Mouse (Mus musculus) macrophage (primary cell): ENCODE results near the gene Mtch1. TPM values are rescaled to one million over a fixed set of nuclear protein-coding genes. Genes with fewer than 3 reads are reported as not detected.
"Not testable (repeated sequence)": the region's sequence is repeated elsewhere in the genome, so short reads cannot be mapped to it uniquely, and the experiment has no call there.

ENCODE experiments used
- H3K27ac ChIP-seq: fragments of 350-480 bp; formaldehyde crosslinking; 2 replicates; pipeline ENCODE4 v1.9.0; 2021
- H3K36me3 ChIP-seq: fragments of 350-480 bp; formaldehyde crosslinking; 2 replicates; pipeline ENCODE4 v1.9.0; 2021; ENCODE audit errors: inconsistent target
- H3K4me3 ChIP-seq: fragments of 350-480 bp; formaldehyde crosslinking; 2 replicates; pipeline ENCODE4 v1.9.0; 2021; ENCODE audit errors: inconsistent target
- H3K79me2 ChIP-seq: fragments of 350-480 bp; formaldehyde crosslinking; 2 replicates; pipeline ENCODE4 v1.9.0; 2021; ENCODE audit errors: inconsistent target
- WGBS: methylation state at CpG from one replicate; pipeline ENCODE4 v1.1.7; 2026; ENCODE audit warnings: inconsistent platforms; ENCODE audit not compliant: missing documents; 5-methylcytosine and 5-hydroxymethylcytosine counted together
- polyA plus RNA-seq: library from polyadenylated mRNA; stranded (reverse); fragments of 250-400 nt; gene quantifications from 3 replicates; pipeline ENCODE4 v1.2.4, GENCODE M21; 2018; ENCODE audit warnings: inconsistent platforms

The Mtch1 gene
- polyA plus RNA-seq, 1 experiment from 2014 or later, result 107 TPM

GRCm38 (mm10) chr17:29332186-29332685, 15.5 kb downstream of the Mtch1 start:
- H3K36me3 ChIP-seq, result peaks cover 57% of the 10 kb centered on the region
- H3K27ac ChIP-seq, result no peak overlapping the region
- no peak overlapping the region for H3K4me3 ChIP-seq
- WGBS, result 92% methylated on average over 4 of the region's 4 CpGs
- H3K79me2 ChIP-seq, result no peaks in the 10 kb centered on the region

GRCm38 (mm10) chr17:29330671-29331410, 16.9 kb downstream of the Mtch1 start:
- Histone ChIP-seq H3K36me3 (peaks cover 43% of the 10 kb centered on the region), H3K27ac (no peak overlapping the region), H3K79me2 (no peaks in the 10 kb centered on the region), H3K4me3 (no peak overlapping the region)
- 86% methylated on average over 5 of the region's 5 CpGs for WGBS

DNA sequence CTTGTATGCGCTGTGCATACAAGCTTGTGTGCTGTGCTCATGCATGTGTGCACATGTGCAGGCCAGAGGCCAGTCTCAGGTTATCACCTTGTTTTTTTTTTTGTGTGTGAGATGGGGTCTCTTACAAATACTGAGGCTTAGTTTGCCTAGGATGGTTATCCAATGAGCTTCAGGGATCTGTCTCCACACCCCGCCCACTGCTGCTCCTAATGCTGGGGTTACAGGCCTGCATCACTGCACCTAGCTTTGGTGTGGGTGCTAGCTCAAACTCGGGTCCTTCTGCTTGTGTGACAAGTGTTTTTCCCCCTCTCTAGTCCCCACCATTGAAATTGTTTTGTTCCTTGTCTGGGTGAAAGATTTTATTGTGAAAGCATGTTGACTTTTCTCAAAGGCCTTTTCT, 17.5 kb downstream of the Mtch1 start:
- Histone ChIP-seq H3K36me3 (peaks cover 36% of the 10 kb centered on the region), H3K4me3 (no peak overlapping the region)
- 91% methylated on average over 3 of the region's 3 CpGs for WGBS

DNA sequence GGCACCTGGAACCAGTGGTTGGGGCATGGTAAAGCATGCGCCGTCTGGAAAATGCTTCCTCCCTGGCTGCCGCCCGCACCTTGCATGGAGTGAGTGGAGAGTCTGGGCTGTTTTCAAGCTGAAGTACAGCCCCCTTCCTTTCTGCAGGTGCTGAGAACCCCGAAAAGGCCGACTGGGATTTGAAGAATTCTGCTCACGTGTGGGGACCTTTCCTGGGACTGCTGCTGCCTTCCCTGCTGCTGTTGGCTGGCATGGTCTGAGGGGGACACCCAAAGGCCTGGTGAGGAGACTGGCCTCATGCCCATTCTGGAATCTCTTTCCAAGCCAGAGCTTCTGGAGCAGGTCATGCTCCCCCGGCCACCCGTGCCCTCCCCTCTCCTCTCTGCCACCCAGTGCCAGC, 20.0 kb downstream of the Mtch1 start:
- WGBS, result 89% methylated on average over 9 of the region's 9 CpGs
- Histone ChIP-seq H3K36me3 (peaks cover 17% of the 10 kb centered on the region), H3K79me2 (no peaks in the 10 kb centered on the region), H3K4me3 (no peak overlapping the region), H3K27ac (no peak overlapping the region)

More for the DNA sequence above, 17.5 kb downstream of the Mtch1 start:
- no peak overlapping the region for H3K27ac ChIP-seq
- H3K79me2 ChIP-seq, result no peaks in the 10 kb centered on the region

- no peak overlapping the region for H3K27ac ChIP-seq
- 75% methylated on average over 51 of the region's 52 CpGs for WGBS
Observed at GRCm38 (mm10) chr17:29326531-29327529, 20.9 kb downstream of the Mtch1 start.

DNA sequence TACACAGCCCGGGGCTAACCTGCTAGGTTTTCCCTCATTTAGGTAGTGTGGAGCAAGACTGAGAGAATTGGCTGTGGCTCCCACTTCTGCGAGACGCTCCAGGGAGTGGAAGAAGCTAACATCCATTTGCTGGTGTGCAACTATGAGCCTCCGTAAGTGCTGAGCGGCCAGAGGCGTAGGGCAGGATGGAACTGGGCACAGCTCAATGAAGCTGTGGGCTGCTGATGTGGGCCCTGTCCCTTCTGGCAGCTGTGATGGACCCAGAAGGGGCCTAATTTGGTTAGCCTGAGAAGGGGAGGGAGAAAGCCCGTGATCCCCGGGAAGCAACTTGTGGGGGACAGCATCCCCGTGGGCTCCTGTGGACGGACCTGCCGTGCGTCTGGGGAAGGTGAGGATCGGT, 21.9 kb downstream of the Mtch1 start:
- H3K4me3 ChIP-seq, result no peak overlapping the region
- no peaks in the 10 kb centered on the region for H3K36me3 ChIP-seq
- H3K27ac ChIP-seq, result no peak overlapping the region
- no peaks in the 10 kb centered on the region for H3K79me2 ChIP-seq
- 94% methylated on average over 13 of the region's 13 CpGs for WGBS

More at GRCm38 (mm10) chr17:29326531-29327529, 20.9 kb downstream of the Mtch1 start:
- no peaks in the 10 kb centered on the region for H3K79me2 ChIP-seq
- peaks cover 8% of the 10 kb centered on the region for H3K36me3 ChIP-seq
- H3K4me3 ChIP-seq, result no peak overlapping the region

DNA sequence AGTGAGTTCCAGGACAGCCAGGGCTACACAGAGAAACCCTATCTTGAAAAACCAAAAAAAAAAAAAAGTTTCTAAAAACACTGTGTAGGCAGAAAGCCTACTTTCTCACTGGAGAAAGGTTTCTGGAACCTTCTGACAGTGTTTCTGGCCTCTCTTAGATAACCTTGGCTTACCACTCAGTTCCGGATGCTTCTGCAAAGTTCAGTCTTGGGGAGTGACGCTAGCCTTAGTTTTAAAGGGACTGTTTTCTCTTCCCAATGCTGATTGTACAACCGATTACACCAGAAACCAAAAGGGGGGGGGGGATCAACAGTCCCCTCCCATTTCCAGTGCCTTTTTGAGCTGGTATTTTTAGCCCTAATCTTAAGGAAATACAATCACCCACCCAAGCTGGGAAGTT, 24.1 kb downstream of the Mtch1 start:
- Histone ChIP-seq H3K36me3 (no peaks in the 10 kb centered on the region), H3K27ac (no peak overlapping the region), H3K79me2 (no peaks in the 10 kb centered on the region), H3K4me3 (no peak overlapping the region)
- 93% methylated on average over 3 of the region's 3 CpGs for WGBS

GRCm38 (mm10) chr17:29322603-29322962, 25.2 kb downstream of the Mtch1 start:
- Histone ChIP-seq H3K27ac (no peak overlapping the region), H3K4me3 (no peak overlapping the region), H3K79me2 (no peaks in the 10 kb centered on the region), H3K36me3 (no peaks in the 10 kb centered on the region)
- WGBS, result 89% methylated on average over 16 of the region's 18 CpGs

DNA sequence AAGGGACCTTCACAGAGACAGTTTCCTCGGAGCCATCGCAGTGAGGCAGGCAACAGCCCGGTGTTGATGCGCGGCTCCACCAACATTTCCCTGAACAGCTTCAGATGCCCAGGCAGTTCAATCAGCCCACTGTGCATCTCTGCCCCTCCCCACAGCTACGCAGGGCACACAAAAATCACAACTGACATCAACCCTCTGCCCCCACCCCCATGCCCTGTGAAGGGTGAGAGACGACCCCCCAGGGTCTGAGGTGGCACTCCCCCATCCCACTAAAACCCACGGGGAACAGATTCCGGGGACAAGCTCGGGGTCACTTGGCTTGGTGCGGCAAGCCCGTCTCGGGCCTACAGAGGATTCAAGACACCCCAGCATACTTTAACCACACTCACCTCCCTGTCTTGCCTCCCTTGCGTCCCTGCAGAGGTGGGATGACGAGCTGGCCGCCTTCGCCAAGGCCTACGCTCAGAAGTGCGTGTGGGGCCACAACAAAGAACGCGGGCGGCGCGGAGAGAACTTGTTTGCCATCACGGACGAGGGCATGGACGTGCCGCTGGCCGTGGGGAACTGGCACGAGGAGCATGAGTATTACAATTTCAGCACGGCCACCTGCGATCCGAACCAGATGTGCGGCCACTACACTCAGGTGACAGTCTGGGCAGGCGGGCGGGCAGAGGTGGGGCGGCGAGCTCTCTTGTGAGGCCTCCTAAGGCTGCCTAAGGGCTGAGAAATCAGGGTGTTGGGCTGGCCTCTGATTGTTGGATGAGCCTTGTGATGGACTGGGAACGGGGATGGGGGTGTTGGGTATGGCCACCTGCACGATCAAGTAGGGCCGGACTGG, 25.8 kb downstream of the Mtch1 start:
- Histone ChIP-seq H3K4me3 (no peak overlapping the region), H3K27ac (no peak overlapping the region), H3K79me2 (no peaks in the 10 kb centered on the region), H3K36me3 (no peaks in the 10 kb centered on the region)
- 96% methylated on average over 39 of the region's 41 CpGs for WGBS

DNA sequence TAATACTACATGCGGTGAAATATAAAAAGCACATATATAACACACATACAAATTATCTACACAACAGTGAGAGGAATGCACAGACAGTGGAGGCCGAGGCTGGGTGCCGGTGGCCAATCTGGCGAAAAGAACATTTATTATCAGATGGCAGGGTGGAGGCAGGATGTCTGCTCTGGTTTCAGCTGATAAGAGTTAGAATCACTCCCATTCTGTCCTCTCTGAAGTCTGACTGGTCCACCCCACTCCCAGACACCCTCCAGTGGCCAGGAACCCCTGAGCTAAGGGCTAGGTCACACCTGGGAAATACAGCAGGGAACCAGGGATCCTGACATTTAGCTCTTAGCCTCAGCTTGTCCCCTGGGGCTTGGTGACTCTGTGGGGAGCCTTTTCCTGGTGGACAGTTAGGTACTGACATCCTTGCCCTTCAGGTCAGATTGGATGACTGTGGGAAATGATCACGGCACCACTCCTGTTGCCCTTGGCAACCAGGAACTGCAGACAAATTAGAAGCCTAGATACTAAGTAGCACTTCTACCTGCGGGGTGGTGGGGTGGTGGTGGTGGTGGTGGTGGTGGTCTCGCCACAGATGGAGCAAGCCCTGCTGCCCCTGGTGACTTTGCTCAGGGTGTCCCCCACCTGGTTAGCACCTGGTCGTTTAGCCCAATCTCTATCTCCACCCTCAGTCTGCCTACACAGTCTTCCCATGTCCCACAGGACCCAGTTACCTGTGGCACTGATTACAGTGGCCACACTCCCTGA, 27.7 kb downstream of the Mtch1 start:
- H3K4me3 ChIP-seq, result no peak overlapping the region
- no peaks in the 10 kb centered on the region for H3K36me3 ChIP-seq
- WGBS, result 83% methylated on average over 8 of the region's 8 CpGs

DNA sequence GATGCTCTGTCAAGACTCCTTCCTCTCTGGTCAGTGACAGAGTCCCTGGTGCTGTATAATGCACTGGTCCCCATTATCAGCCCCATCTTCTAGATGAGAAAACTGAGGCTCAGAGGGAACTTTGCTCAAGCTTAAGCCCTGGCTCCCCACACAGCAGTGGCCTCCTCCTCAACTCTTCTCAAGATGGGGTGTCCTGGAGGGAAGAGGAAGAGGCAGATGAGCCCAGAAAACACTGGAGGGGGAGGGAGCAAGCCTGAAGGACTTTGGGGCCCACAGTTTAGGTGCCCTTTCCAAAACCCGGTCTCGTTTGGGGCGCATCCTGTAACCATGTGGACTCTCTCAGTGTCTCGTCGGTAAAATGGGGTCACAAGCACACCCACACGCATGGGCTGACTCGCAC, 28.3 kb downstream of the Mtch1 start:
- no peak overlapping the region for H3K4me3 ChIP-seq
- no peak overlapping the region for H3K27ac ChIP-seq
- no peaks in the 10 kb centered on the region for H3K79me2 ChIP-seq
- 78% methylated on average over 7 of the region's 7 CpGs for WGBS
- no peaks in the 10 kb centered on the region for H3K36me3 ChIP-seq

More for the DNA sequence above, 27.7 kb downstream of the Mtch1 start:
- H3K79me2 ChIP-seq, result no peaks in the 10 kb centered on the region
- H3K27ac ChIP-seq, result no peak overlapping the region

DNA sequence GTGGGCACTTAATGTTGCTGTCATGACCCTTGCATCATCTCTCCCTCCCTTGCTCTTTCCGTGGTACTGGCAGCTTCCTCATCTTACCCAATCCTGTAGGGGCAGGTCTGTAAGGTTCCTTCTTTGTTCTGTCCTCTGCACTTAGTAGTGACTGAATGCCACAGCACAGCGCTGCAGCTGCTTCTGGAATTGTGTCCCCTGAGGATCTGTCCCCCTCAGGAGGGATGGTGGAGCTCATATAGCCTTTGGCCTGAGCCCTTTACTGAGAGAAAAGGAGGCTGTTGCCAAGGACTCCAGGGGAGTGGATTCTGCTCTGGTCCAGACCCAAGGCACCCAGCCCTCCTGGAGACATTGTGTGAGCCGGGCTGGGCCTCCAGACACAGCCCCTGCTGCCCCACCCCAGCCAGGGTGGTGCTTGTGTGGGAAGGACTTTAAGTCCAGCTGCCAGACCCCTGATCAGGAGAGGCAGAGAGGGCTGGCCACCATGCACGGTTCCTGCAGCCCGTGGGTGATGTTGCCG, 28.9 kb downstream of the Mtch1 start:
- Histone ChIP-seq H3K79me2 (no peaks in the 10 kb centered on the region), H3K27ac (no peak overlapping the region), H3K36me3 (no peaks in the 10 kb centered on the region), H3K4me3 (no peak overlapping the region)
- 34% methylated on average over 6 of the region's 6 CpGs for WGBS

DNA sequence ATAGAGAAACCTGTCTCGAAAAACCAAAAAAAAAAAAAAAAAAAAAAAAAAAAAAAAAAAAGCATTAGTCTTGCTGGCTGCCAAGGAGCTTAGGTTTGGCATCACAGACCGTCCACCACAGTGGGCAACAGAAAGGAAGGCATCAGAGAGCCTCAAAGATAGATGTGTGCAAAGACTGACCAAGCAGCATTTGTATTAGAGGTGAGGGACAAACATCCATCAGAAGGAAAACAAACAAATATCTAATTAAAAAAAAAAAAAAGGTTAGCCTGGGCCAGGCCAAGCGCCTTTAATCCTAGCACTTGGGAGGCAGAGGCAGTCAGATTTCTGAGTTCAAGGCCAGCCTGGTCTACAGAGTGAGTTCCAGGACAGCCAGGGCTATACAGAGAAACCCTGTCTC, 30.4 kb downstream of the Mtch1 start, which contains the start of gene Pi16:
Pi16 (plus strand) TSS at position 301 of the 400 bp plus-strand sequence.
- H3K4me3 ChIP-seq, H3K36me3 ChIP-seq: not testable (repeated sequence)
- WGBS, result 100% methylated on average over 1 of the region's 3 CpGs

More for the DNA sequence above, 30.4 kb downstream of the Mtch1 start, which contains the start of gene Pi16:
- not testable (repeated sequence) for H3K27ac ChIP-seq, H3K79me2 ChIP-seq
